Mouse (Mus musculus): ENCODE data around the gene Hoxb9. TPM values are rescaled to one million over a fixed set of nuclear protein-coding genes. Genes with fewer than 3 reads are reported as not detected.

Hoxb9 gene
- polyA plus RNA-seq, 1 experiment from 2014 or later = 1.1 TPM

- H3K4me2 ChIP-seq (ENCODE audit: low read length) = no peak overlapping the region
- H3K9ac ChIP-seq (ENCODE audit: low read length) = no peak overlapping the region
- H3K4me1 ChIP-seq (replicated peaks; ENCODE audit: control insufficient read depth, insufficient read depth, low read length) = peaks cover 3% of the 10 kb centered on the region; the same call in 1 of the 2 replicates
- H3K9me3 ChIP-seq (ENCODE audit: control insufficient read depth, low read length) = no peaks in the 10 kb centered on the region
- peaks cover 99% of the 10 kb centered on the region for H3K27me3 ChIP-seq (replicated peaks; ENCODE audit: control insufficient read depth, insufficient read depth, low read length)
- no peak overlapping the region for H3K27ac ChIP-seq (ENCODE audit: low read depth)
- ATAC-seq (replicated peaks; ENCODE audit: low FRiP score, low TSS enrichment, low read depth) (no peak), DNase-seq (ENCODE audit: low spot score) (no peak)
- 1% methylated on average over 11 of the region's 11 CpGs for WGBS
- H3K36me3 ChIP-seq (ENCODE audit: control insufficient read depth, insufficient read depth, low read length) = no peaks in the 10 kb centered on the region
- H3K4me3 ChIP-seq (ENCODE audit: low read depth, low read length) = 0 out of 2 replicates have a peak overlapping the region, but pooled peaks have one; percentile 0
Observed at GRCm38 (mm10) chr11:96254221-96254620, 17.0 kb upstream of the Hoxb9 start.

GRCm38 (mm10) chr11:96255111-96255995, 15.9 kb upstream of the Hoxb9 start:
- no peaks in the 10 kb centered on the region for H3K9me3 ChIP-seq (ENCODE audit: control insufficient read depth, low read length)
- H3K4me2 ChIP-seq (ENCODE audit: low read length) = peak overlapping the region; percentile 20; the same call in 1 of the 2 replicates
- H3K27ac ChIP-seq (ENCODE audit: low read depth) = no peak overlapping the region
- peaks cover 5% of the 10 kb centered on the region; the same call in 1 of the 2 replicates for H3K4me1 ChIP-seq (replicated peaks; ENCODE audit: control insufficient read depth, insufficient read depth, low read length)
- 2% methylated on average over 39 of the region's 39 CpGs for WGBS
- DNase-seq (ENCODE audit: low spot score) (peak; percentile 61), ATAC-seq (replicated peaks; ENCODE audit: low FRiP score, low TSS enrichment, low read depth) (no peak)
- H3K4me3 ChIP-seq (ENCODE audit: low read depth, low read length) = 0 out of 2 replicates have a peak overlapping the region, but pooled peaks have one; percentile 6
- H3K27me3 ChIP-seq (replicated peaks; ENCODE audit: control insufficient read depth, insufficient read depth, low read length) = peaks cover 99% of the 10 kb centered on the region
- H3K36me3 ChIP-seq (ENCODE audit: control insufficient read depth, insufficient read depth, low read length) = no peaks in the 10 kb centered on the region
- H3K9ac ChIP-seq (ENCODE audit: low read length) = no peak overlapping the region

- Histone ChIP-seq H3K4me2 (ENCODE audit: low read length) (no peak overlapping the region), H3K27me3 (replicated peaks; ENCODE audit: control insufficient read depth, insufficient read depth, low read length) (peaks cover 99% of the 10 kb centered on the region), H3K9me3 (ENCODE audit: control insufficient read depth, low read length) (no peaks in the 10 kb centered on the region), H3K36me3 (ENCODE audit: control insufficient read depth, insufficient read depth, low read length) (no peaks in the 10 kb centered on the region), H3K9ac (ENCODE audit: low read length) (no peak overlapping the region), H3K4me1 (replicated peaks; ENCODE audit: control insufficient read depth, insufficient read depth, low read length) (peaks cover 4% of the 10 kb centered on the region; the same call in 1 of the 2 replicates), H3K27ac (ENCODE audit: low read depth) (no peak overlapping the region), H3K4me3 (ENCODE audit: low read depth, low read length) (no peak overlapping the region)
- ATAC-seq (replicated peaks; ENCODE audit: low FRiP score, low TSS enrichment, low read depth) (no peak), DNase-seq (ENCODE audit: low spot score) (peak; percentile 60)
- WGBS = 5% methylated on average over 14 of the region's 14 CpGs
Observed at GRCm38 (mm10) chr11:96255996-96256445, 15.2 kb upstream of the Hoxb9 start.

- Histone ChIP-seq H3K27ac (ENCODE audit: low read depth) (no peak overlapping the region), H3K4me2 (ENCODE audit: low read length) (no peak overlapping the region), H3K27me3 (replicated peaks; ENCODE audit: control insufficient read depth, insufficient read depth, low read length) (peaks cover 99% of the 10 kb centered on the region), H3K4me3 (ENCODE audit: low read depth, low read length) (no peak overlapping the region), H3K36me3 (ENCODE audit: control insufficient read depth, insufficient read depth, low read length) (no peaks in the 10 kb centered on the region), H3K9me3 (ENCODE audit: control insufficient read depth, low read length) (no peaks in the 10 kb centered on the region), H3K9ac (ENCODE audit: low read length) (no peak overlapping the region), H3K4me1 (replicated peaks; ENCODE audit: control insufficient read depth, insufficient read depth, low read length) (0 out of 2 replicates have a peak, but pooled peaks cover 4% of the 10 kb centered on the region)
- no peak for DNase-seq (ENCODE audit: low spot score)
- WGBS = 31% methylated on average over 2 of the region's 2 CpGs
- no peak for ATAC-seq (replicated peaks; ENCODE audit: low FRiP score, low TSS enrichment, low read depth)
Observed at GRCm38 (mm10) chr11:96257141-96257540, 14.1 kb upstream of the Hoxb9 start.

GRCm38 (mm10) chr11:96259038-96259437, 12.2 kb upstream of the Hoxb9 start:
- DNase-seq (ENCODE audit: low spot score) (no peak), ATAC-seq (replicated peaks; ENCODE audit: low FRiP score, low TSS enrichment, low read depth) (0 out of 2 replicates have a peak, but pooled peaks have one; percentile 15)
- Histone ChIP-seq H3K4me3 (ENCODE audit: low read depth, low read length) (no peak overlapping the region), H3K9ac (ENCODE audit: low read length) (no peak overlapping the region), H3K4me2 (ENCODE audit: low read length) (no peak overlapping the region), H3K27me3 (replicated peaks; ENCODE audit: control insufficient read depth, insufficient read depth, low read length) (peaks cover 99% of the 10 kb centered on the region), H3K9me3 (ENCODE audit: control insufficient read depth, low read length) (no peaks in the 10 kb centered on the region), H3K36me3 (ENCODE audit: control insufficient read depth, insufficient read depth, low read length) (no peaks in the 10 kb centered on the region), H3K4me1 (replicated peaks; ENCODE audit: control insufficient read depth, insufficient read depth, low read length) (peaks cover 7% of the 10 kb centered on the region; the same call in 1 of the 2 replicates), H3K27ac (ENCODE audit: low read depth) (no peak overlapping the region)
- 6% methylated on average over 2 of the region's 2 CpGs for WGBS

GRCm38 (mm10) chr11:96259511-96259910, 11.7 kb upstream of the Hoxb9 start:
- WGBS = 3% methylated on average over 1 of the region's 1 CpGs
- H3K27me3 ChIP-seq (replicated peaks; ENCODE audit: control insufficient read depth, insufficient read depth, low read length) = peaks cover 99% of the 10 kb centered on the region
- ATAC-seq (replicated peaks; ENCODE audit: low FRiP score, low TSS enrichment, low read depth) (no peak), DNase-seq (ENCODE audit: low spot score) (no peak)
- no peak overlapping the region for H3K27ac ChIP-seq (ENCODE audit: low read depth)
- no peak overlapping the region for H3K4me3 ChIP-seq (ENCODE audit: low read depth, low read length)
- no peak overlapping the region for H3K9ac ChIP-seq (ENCODE audit: low read length)
- no peaks in the 10 kb centered on the region for H3K9me3 ChIP-seq (ENCODE audit: control insufficient read depth, low read length)
- peaks cover 7% of the 10 kb centered on the region; the same call in 1 of the 2 replicates for H3K4me1 ChIP-seq (replicated peaks; ENCODE audit: control insufficient read depth, insufficient read depth, low read length)
- H3K36me3 ChIP-seq (ENCODE audit: control insufficient read depth, insufficient read depth, low read length) = no peaks in the 10 kb centered on the region
- no peak overlapping the region for H3K4me2 ChIP-seq (ENCODE audit: low read length)

GRCm38 (mm10) chr11:96260310-96260970, 10.8 kb upstream of the Hoxb9 start:
- DNase-seq (ENCODE audit: low spot score) (peak; percentile 67), ATAC-seq (replicated peaks; ENCODE audit: low FRiP score, low TSS enrichment, low read depth) (no peak)
- H3K36me3 ChIP-seq (ENCODE audit: control insufficient read depth, insufficient read depth, low read length) = no peaks in the 10 kb centered on the region
- no peak overlapping the region for H3K4me3 ChIP-seq (ENCODE audit: low read depth, low read length)
- no peak overlapping the region for H3K27ac ChIP-seq (ENCODE audit: low read depth)
- peak overlapping the region; percentile 22; the same call in 1 of the 2 replicates for H3K4me2 ChIP-seq (ENCODE audit: low read length)
- H3K27me3 ChIP-seq (replicated peaks; ENCODE audit: control insufficient read depth, insufficient read depth, low read length) = peaks cover 99% of the 10 kb centered on the region
- no peak overlapping the region for H3K9ac ChIP-seq (ENCODE audit: low read length)
- H3K9me3 ChIP-seq (ENCODE audit: control insufficient read depth, low read length) = no peaks in the 10 kb centered on the region
- WGBS = 3% methylated on average over 23 of the region's 23 CpGs
- peaks cover 7% of the 10 kb centered on the region; the same call in 1 of the 2 replicates for H3K4me1 ChIP-seq (replicated peaks; ENCODE audit: control insufficient read depth, insufficient read depth, low read length)

- Histone ChIP-seq H3K36me3 (ENCODE audit: control insufficient read depth, insufficient read depth, low read length) (no peaks in the 10 kb centered on the region), H3K9ac (ENCODE audit: low read length) (no peak overlapping the region), H3K4me2 (ENCODE audit: low read length) (no peak overlapping the region), H3K27me3 (replicated peaks; ENCODE audit: control insufficient read depth, insufficient read depth, low read length) (peaks cover 98% of the 10 kb centered on the region), H3K27ac (ENCODE audit: low read depth) (no peak overlapping the region), H3K9me3 (ENCODE audit: control insufficient read depth, low read length) (no peaks in the 10 kb centered on the region), H3K4me3 (ENCODE audit: low read depth, low read length) (no peak overlapping the region), H3K4me1 (replicated peaks; ENCODE audit: control insufficient read depth, insufficient read depth, low read length) (peaks cover 7% of the 10 kb centered on the region; the same call in 1 of the 2 replicates)
- no peak for ATAC-seq (replicated peaks; ENCODE audit: low FRiP score, low TSS enrichment, low read depth)
- WGBS = 3% methylated on average over 24 of the region's 24 CpGs
- DNase-seq (ENCODE audit: low spot score) = peak; percentile 94
Observed at GRCm38 (mm10) chr11:96261323-96261890, 9.8 kb upstream of the Hoxb9 start.
